Mouse (Mus musculus): ENCODE data around the gene Dhh. TPM values are rescaled to one million over a fixed set of nuclear protein-coding genes. Genes with fewer than 3 reads are reported as not detected.
A peak's percentile ranks its signal among the peaks of the same experiment; 100 is the strongest.

The Dhh gene
- polyA plus RNA-seq, 2 experiments from 2014 or later = not detected

DNA sequence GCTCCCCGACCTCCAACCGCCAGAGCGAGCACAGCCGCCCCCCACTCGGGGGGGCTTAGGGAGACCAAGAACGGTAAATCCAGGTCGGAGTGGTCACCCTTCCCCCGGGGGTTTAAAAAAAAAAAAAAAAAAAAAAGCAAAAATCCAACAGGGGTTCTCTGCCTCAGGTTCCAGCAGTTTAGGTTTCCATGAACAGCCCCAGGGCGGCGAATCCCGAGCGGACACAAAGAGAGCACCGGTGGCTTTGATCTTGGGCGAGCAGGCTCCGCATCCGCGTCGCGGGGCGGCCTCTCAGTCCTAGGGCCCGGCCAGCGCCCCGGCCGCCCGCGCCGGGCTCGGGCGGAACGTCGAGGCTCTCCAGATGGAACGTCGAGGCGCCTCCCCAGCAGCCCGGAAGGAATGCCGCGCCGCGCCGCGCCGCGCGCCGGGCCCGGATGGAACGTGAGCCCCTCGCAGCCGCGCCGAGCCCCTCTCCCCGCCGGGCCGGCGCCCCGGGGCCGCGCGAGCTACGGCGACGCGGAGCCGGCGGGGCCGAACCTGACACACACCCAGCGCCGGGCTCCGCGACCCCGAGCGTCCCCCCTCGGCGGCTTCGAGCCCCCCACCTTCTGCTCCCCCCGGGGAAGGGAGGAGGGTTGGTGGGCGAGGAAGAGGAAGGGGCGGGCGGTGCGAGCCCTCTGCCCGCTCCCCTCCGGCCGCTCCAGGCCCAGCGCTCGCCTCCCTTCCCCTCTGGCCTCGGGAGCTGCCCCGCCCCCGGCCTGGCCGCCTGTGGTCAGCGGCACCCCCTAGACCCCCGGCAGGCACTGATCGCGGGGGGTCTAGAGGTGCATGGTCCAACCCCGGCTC lies 27.0 kb downstream of the Dhh start, which contains the start of gene Kmt2d:
Kmt2d (minus strand) TSS at position 135 of the 846 bp plus-strand sequence.
- peak; percentile 17 for ATAC-seq

DNA sequence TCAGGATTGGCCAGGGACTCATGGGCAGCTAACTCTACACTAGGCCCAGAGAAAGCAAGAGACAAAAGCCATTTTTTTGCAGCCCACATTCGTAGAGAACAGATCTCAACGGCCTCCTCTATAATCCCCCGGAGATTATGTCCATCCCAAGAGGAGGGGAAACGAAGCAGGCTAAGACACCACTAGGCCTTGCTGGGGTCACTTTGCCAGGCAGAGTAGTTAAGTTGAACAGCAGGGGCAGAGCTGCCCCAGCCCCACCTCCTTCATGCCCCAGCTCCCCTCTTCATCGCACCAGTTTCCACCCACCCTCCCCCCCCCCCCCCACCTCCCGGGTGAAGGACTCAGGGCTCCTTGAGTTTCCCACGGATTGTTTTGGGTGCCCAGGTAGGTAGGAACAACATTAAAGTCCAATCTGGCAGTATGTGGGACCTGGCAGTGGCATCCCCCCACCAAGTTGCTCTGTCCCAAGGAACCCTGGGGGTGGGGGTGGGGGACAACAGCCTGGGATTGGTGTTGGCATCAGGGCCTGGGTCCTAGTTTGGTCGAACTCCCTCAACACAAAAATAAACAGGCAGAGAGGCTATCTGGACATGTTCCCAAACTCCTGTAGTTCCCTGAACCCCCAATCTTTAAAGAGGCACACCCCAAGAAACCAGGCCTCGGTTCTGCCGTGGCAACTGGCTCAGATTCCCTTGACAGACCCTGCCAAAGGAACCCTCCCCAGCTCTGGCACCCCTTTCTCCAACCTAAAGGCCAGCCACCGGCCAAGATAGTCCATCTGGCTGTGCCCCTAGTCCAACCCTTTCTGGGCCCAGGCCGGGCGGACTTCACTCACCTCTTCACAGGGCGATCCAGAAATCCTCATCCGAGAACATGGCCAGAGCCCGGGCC lies 27.9 kb downstream of the Dhh start:
- no peak for ATAC-seq

DNA sequence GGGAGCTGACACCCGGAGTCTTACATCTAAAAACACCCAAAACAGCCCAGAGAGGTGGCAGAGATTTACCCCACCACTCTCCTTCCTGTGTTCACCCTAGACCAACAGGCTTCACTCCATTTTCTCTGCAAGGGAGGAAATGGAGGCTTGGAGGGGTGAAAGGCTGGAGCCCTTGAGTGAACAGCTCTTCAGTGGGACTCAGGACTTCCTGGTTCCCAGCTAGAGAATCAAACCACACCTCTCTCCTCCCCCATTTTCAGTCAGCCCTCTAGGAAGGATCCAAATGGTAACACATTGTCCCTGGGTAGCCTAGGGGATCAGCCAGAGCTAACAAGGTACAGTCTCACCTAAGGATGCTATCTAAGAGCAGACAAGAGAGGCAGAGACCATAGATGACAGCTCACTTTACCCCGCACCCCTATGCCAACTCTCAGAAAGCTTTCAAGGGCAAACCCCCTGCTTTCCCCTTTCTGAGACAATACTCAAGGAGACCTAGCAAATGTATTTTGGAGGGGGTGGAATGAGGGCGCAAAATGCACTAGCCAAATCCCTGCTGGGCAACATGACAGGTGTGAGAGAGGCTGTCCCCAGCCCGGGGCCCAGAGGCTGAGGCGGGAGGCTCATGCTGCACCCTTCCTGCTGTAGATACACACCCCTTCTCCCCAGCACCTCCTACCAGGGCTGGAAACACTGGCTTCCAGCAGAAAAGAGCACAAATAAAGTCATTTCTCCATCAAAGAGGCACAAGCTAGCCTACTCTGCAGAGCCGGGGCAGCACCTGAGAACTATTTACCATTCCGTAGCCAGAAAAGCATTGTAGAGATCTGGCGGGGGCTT lies 28.8 kb downstream of the Dhh start:
- peak; percentile 23 for ATAC-seq

DNA sequence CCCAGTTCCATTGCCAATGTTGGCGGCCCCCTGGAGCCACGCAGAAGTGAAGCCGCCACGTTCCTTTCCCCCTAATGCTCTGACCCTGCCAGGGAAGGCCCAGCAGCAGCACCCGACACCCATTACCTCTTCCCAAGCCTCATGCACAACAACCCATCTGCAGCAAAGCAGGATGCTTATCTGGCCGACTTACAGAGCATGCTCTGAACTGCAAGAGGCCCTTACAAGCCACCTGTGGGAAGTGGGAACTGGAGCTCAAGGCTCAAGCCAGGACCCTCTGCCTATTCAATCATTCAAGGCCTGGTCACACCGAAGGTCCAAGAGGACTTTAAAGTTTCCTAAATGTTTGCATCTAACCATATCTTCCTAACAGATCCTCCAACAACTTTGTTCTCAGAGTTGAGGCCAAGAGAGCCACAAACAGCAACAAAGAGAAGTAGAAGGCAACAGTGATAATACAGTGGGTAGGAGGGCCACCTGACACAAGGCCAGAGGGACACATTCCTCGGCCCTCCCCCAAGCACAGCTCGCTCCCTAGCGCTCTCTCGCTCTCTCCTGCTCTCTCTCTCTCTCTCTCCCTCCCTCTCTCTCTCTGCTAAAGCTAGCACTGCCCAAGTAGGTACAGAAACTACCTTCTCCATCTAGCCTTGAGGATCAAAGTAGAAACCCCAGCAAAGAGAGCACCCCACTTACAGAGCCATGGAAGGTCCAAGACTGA lies 29.8 kb downstream of the Dhh start:
- ATAC-seq = no peak

DNA sequence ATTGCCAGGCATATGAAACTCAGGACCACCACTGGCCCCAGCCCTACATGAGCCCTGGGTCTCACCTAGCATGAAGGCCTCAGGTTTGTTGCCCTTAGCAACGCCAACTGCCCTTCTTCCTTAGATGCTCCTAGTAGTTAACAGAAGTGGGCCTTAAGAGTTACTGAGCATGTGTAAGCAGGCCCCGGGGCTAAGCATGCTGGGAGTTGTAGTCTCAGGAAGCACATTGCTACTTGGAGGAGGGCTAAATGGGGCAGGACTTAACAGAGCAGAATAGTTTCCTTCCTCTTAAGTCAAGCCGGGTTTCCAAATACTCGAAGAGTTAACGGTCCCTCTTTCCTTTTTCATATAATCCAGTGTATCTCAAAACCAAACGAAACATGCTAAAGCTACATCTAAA lies 31.0 kb downstream of the Dhh start:
- ATAC-seq = peak; percentile 72

DNA sequence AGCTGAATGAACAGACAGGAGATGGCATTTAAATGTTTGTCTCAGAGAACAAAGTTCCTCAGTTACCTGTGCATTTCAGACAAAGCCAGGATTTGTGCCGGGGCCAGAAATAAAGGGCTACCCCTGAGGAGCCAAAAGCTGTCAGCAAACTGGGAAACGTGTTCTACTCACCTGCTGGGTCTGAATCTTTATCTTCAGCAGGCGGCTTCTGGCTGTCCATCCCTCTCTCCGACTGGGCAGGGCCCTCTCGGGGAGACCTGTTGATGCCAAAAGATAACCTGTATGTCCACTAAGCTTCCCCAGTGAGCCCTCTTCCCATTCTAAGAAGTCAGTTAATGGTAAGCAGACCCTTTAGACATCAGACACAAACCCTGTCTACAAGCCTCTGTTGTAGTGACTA lies 31.8 kb downstream of the Dhh start:
- ATAC-seq = no peak

DNA sequence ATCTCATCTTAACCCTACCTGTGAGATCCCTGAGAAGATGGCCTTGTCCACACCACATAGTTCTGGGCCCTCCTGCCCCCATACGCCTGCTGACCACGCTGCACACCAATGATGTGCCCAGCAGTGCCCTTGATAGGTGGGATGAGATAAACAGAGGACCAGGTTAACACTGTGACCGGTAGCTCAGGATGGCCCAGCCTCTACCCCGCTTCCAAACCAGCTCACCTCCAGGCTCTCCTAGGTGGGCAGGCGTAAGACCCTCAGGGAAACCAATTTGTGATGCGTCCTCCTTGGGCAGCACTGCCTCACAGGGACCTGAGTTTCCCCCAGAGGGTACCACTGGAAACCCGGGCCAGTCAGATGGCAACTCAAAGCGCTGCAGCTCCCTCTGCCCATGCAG lies 32.6 kb downstream of the Dhh start:
- no peak for ATAC-seq

DNA sequence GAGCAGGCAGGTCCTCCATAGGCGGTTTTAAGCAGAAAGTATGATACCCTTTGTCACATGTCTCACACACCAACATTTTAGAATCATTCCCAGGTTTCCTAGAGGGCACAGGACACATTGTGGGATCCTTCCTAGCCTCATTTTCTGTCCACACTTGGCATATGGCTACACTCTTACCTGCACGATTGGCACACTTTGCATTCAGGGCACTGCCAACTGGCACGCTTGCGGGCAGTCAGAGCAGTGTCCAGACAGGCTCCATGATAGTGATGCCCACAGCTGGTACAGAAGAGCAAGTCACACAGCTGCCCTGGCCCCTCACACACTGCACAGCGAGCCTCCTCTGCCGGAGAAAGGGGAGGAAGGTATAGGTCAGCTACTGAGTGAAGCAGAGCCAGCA lies 33.4 kb downstream of the Dhh start:
- no peak for ATAC-seq

DNA sequence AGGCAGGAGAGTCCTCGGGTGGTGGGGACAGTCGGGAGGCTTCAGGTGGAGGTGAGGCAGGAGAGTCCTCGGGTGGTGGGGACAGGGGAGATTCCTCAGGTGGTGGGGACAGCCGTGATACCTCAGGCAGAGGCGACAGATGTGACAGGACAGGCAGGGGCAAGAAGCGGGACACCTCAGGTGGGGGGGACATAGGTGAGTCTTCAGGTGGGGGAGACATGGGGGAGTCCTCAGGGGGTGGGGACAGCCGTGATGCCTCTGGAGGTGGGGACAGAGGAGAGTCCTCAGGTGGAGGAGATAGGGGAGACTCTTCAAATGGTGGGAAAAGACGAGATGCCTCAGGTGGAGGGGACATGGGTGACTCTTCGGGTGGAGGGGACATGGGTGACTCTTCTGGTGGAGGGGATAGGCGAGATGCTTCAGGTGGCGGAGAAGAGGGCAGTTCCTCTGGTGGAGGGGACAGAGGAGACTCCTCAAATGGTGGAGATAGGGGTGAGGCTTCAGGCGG lies 34.8 kb downstream of the Dhh start:
- no peak for ATAC-seq

DNA sequence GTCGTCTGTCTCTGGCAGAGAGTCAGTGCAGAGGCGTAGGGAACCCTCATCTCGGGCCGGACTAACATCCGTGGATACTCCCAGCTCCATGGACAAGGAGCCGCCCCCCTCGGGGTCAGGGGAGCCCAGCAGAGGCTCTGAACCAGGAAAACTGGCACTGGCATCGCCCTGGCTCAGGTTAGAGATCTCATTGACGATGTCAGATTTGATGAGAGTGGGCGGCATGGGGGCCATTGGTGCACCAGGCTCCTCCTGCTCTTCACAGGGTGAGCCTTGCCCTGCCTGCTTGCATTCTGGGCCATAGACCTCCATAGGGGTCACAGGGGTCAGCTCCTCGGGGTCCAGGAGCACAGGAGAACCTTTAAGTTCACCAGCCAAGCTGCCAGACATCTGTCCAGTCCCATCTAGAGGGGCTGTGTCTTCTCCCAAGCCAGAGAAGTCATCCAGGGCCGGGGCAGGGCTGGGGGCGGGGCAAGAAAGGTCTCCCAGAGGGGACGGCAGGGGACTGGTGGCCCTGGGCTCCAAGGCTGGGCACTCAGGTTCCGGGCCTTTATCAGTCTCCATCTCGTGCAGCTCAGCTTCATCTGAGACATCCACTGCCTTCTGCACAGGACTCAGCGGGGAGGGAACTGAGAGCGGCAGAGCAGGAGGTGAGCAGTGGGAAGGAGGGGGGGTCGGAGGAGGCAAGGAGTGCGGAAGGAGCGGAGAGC lies 36.5 kb downstream of the Dhh start:
- no peak for ATAC-seq

DNA sequence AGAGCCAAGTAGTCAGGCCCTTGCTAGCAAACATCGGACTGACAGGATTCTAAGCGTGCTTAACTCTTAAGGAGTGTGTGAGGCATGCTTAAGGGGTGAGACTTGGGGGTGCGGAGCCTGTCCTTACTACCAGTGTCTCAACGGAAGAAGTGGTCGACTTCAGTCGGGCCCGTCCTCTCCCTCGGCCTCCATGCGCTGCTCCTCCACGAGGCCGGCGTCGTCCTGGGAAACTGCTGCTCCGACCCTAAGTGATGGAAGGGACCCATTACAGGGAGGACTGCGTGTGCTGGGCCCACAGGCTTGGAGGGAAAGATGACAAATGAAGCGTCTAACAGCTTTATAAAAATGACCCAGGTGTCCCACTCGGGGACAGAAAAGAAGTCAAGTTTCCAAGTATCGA lies 37.4 kb downstream of the Dhh start:
- ATAC-seq = no peak

DNA sequence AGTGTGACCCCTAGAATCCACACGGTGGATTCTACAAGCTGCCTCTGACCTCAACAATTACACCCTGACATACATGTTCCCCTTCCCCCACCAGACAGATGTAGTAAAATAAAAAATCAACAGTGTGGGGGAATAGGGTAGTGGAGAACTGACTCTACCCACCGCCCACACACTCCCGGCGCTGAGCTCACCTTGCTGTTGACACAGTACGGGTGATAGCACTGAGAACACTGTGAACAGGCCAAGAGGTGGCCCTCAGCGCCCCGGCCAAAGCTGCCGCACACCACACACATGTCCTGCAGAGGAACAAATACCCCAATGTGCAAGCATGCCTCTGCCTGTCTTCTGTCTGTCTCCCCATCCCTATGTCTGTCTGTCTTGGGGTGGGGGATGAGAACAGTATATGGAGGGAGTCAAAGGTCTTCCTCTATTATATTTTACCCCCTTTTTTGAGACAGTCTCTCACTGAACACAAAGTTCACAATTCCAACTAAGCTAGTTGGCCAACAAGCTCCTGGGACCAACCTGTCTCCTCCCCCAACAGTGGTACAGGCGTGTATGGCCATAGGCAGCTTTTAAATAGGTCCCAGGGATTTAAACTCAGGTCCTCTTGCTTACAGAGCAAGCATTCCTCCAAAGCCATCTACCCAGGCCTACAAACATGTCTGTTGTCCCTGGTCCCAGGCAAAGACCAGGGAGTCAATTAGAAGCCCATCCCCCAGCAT lies 38.9 kb downstream of the Dhh start:
- ATAC-seq = no peak

DNA sequence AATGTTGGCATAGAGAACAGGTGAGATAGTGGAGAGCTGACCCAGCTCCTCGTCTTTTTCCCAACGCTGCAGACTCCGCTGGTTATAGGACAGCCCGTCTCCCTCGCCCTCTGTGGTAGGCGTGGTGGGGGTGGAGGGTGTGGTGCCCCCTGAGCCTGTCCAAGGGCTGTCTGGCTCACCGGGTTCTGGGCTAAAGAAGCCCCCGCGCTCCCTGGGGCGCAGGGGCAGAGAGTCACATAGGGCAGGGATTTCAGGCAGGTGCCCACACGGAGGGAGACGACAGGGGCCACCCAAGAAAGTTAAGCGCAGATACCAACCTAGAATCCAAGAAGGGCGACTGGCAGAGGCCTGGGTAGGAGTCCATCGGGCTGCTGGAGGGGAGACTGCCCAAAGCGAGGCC lies 44.1 kb downstream of the Dhh start:
- ATAC-seq = no peak

DNA sequence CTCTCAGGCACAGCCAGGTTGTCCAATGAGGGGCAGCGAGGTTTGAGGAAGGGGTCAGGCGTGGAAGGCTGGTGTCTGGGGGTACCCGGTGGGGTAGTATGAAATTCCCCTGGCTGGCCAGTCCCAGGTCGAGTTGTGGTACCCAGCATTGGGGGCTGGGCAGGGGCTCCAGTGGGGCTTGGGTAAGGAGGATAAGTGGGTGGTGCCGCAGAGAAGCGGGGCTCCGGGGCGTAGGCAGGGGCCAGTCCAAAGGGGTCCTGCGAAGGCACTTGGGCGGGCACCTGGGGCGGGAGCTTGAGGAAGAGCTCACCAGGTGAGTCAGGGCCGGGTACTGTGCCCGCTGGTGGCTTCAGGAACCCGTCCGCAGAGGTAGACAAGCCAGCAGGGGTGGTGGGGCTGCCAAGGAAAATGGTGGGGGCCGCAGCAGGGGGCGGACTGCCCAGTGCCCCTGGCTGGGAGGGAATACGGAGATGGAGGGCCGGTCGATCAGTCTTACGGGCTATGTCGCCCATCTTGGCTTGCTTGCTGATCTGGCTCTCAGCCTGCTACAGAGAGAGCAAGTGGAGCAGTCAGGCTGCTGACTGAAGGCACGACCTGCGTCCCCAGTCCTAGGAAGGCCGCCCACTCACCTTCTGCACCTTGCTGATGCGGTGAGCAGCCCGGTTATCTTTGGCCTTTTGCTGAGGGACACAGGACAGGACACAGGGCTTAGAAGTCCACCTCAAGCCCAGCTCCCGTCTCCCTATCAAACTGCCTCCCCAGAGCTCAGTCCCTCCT lies 45.0 kb downstream of the Dhh start:
- no peak for ATAC-seq

DNA sequence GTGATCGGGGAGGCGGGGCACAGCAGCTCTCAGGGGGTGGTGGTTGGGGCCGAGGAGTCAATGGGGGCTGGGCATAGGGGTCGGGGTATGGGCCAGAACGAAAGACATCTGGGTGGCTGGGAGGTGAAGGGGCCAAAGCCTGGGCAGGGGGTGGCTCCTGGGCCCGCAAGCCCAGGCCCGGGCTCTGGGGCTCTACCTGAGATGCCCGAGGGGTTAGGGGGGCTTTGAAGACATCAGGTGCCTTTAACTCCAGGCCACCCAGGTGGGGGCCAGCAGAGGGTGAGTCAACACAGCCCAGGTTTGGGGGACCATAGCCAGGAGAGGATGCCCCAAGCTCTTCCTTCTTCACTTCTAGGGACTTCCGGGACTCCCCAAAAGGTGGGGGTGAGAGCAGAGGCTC lies 45.6 kb downstream of the Dhh start:
- ATAC-seq = no peak

DNA sequence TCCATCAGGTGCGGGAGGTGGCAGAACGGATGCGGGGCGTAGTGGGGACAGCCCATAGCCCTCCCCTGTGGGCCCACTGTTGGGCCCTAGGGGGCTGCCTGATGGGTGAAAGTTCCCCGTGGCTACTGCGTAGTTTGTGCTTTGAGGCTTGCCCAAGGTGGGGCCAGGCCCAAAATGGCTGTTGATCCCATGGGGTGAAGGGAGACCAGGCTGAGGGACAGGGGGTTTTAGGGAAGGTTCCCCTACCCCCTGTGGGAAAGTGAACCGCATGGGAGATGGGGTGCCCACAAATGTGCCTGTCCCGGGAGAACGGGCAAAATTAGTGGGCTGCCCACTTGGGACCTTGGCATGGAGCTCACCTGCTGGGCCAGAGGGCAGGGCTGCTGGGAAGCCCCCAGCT lies 46.3 kb downstream of the Dhh start:
- no peak for ATAC-seq

DNA sequence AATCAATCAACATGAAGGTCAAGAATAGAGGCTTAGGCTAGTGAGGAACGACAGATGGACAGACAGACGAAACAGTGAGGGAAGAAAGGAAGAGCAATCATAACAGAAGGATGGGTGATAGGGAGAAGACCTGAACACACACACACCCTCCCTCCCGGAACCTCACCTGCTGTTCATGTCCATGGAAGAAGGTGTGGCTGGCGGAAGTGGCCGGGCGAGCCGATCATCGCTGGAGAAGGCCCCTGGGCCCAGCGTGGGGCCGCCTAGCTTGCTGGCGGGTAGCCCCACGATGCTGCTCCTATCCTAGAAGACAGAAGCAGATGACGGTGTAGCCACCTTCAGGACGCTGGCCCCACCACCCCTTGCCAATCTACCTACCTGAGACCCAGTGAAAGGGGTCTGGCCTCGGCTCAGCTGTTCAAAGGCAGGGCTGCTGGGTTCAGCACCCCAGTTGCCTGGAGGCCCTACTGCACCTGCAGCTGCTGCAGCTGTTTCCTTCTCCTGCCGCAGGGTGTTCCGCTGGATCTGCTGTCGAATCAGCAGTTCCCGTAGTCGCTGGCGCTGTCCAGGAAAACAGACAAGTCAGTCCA lies 47.0 kb downstream of the Dhh start:
- ATAC-seq = no peak

DNA sequence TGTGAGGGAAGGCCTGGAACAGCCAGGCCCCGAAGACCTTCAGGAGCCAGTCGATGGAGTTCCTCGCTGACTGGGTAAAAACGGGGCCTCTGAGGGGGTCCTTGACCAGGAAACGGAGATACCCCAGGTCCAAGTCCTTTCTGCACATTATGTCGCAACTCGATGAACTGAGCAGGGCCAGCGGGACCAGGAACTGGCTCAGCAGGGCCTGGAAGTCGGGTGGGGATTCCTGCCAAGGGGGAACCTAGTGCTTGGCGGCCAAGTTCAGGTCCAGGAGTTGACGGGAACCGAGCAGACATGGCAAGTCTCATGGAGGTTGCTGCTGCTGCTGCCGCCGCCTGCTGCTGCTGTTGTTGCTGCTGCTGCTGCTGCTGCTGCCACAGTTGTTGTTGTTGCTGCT lies 47.7 kb downstream of the Dhh start:
- no peak for ATAC-seq

DNA sequence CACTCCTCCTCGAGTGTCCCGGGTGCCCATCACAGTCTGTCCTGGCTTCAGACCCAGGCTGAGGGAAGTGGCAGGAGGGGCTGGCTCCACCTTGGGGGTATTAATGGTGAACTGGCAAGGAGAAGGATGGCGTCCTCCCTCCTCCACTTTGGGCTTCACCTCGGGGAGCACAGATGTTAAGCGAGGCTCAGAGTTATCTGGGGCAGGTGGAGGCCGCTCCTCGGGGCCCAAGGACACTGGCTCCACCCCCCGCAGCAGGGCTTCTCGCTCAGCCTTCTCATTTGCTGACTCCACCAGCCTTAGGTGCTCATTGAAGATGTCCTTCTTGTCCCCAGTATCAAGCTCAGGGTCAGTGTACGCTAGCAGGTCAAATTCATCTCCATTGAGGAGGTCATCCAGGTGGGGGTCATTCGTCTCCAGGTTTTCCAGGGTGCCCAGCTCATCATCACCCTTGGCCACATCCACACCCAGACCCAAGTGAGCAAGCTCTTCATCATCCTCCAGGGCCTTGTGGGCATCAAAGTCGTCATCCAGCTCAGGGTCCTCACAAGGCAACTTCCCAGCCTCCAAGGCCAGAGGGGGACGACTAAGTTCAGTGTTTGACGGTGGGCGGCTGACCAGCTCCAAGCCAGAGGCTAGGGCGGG lies 48.3 kb downstream of the Dhh start:
- ATAC-seq = no peak
